In the genomic region with DNA sequence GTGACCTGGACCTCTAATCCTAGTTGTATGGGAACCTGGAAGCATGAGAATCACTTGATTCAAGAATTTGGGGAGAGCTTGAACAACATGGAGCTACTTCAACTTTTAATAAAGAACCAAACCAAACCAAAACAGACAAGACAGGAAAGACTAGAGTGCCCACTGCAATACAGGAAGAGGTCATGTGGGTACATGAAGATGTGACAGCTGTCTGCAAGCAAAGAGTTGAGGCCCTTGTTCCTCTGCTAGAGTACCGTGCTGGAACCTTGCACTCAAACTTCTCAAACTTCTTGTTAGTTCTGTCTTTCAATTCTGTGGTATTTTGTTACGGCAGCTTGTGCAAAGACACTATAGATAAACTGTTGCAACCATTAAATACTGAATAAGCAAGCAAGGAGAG, we compare ENCODE assay signal across 23 mouse cellular contexts. TPM values are rescaled to one million over a fixed set of nuclear protein-coding genes. Genes with fewer than 3 reads are reported as not detected.
"Had no signal": no experiment of that assay in that cellular context is flagged by ENCODE, and none has a peak within 500 bp of the region (broad histone marks: within the 10 kb centered on the region; RNA-seq: fewer than 3 reads in every experiment).

No protein-coding gene starts in this region.

- DNase-seq: kidney, adult 18-20 months; kidney, postnatal 14 days; lung, adult 2 months; lung, postnatal 4 days; retina, postnatal 1 day; right cerebral cortex, postnatal 14 days; thymus, adult 18-20 months; thymus, postnatal 14 days had no signal

- ATAC-seq: lung, postnatal 0 days; midbrain, embryonic 16.5 days had no signal

RNA-seq across cellular contexts. Expression of a gene that starts 36.5 kb away (rescaled TPM):
- total RNA-seq: layer of hippocampus, adult 8-10 months; layer of hippocampus, postnatal 14 days; left cerebral cortex, adult 18-20 months; left cerebral cortex, postnatal 14 days had no signal
- polyA plus RNA-seq: kidney, embryonic 14.5 days; limb, embryonic 10.5 days; limb, embryonic 14.5 days; liver, embryonic 11.5 days; liver, embryonic 15.5 days; lung, adult 2 months; midbrain, embryonic 12.5 days; midbrain, embryonic 16.5 days; neural tube, embryonic 11.5 days; neural tube, embryonic 15.5 days; stomach, embryonic 14.5 days had no signal
